Mouse (Mus musculus) midbrain, embryonic 14.5 days (tissue): ENCODE results near the gene Cox16. TPM values are rescaled to one million over a fixed set of nuclear protein-coding genes. Genes with fewer than 3 reads are reported as not detected.
"Not testable (repeated sequence)": the region's sequence is repeated elsewhere in the genome, so short reads cannot be mapped to it uniquely, and the experiment has no call there.

Experiments
- ATAC-seq: fragments of 200-750 bp; cut with Nextera tagmentation; 2 replicates; pipeline ENCODE4 v1.8.0; 2017; ENCODE audit warnings: moderate number of reproducible peaks, moderate library complexity; ENCODE audit not compliant: low FRiP score, low TSS enrichment
- DNase-seq: peaks from one replicate; pipeline ENCODE4 v3.0.0-alpha.2; 2015
- H3K27ac ChIP-seq: fragments of 300-500 bp; sonication (generic); replicated peaks from 2 replicates; pipeline ENCODE4 v1.5.1; 2014; ENCODE audit warnings: mild to moderate bottlenecking, low read depth, low read length, moderate library complexity
- H3K27me3 ChIP-seq: fragments of 300-500 bp; sonication (generic); 2 replicates; pipeline ENCODE4 v1.6.1; 2014; ENCODE audit warnings: low read length, control low read depth, mixed read lengths; ENCODE audit not compliant: control insufficient read depth, insufficient read depth
- H3K36me3 ChIP-seq: fragments of 300-500 bp; sonication (generic); 2 replicates; pipeline ENCODE4 v1.6.1; 2014; ENCODE audit warnings: low read length, control low read depth; ENCODE audit not compliant: control insufficient read depth, insufficient read depth
- H3K4me1 ChIP-seq: fragments of 300-500 bp; sonication (generic); 2 replicates; pipeline ENCODE4 v1.6.1; 2014; ENCODE audit warnings: mild to moderate bottlenecking, antibody characterized with exemption, low read length, control low read depth; ENCODE audit not compliant: control insufficient read depth, insufficient read depth
- H3K4me2 ChIP-seq: fragments of 300-500 bp; sonication (generic); 2 replicates; pipeline ENCODE4 v1.6.1; 2014; ENCODE audit warnings: mild to moderate bottlenecking, low read length, moderate library complexity
- H3K4me3 ChIP-seq: fragments of 300-500 bp; sonication (generic); replicated peaks from 2 replicates; pipeline ENCODE4 v1.5.1; 2014; ENCODE audit warnings: low read depth, low read length
- H3K9ac ChIP-seq: fragments of 300-500 bp; sonication (generic); replicated peaks from 2 replicates; pipeline ENCODE4 v1.6.1; 2014; ENCODE audit warnings: mild to moderate bottlenecking, low read length, moderate library complexity
- H3K9me3 ChIP-seq: fragments of 300-500 bp; sonication (generic); 2 replicates; pipeline ENCODE4 v1.6.1; 2016; ENCODE audit warnings: low read length, control low read depth, mixed read lengths; ENCODE audit not compliant: control insufficient read depth
- WGBS: fragments of 180-500 bp; shearing (Covaris S2); extraction: QIAGEN DNeasy Blood & Tissue Kit; methylation state at CpG from one replicate; pipeline ENCODE4 v1.1.7; 2014; 5-methylcytosine and 5-hydroxymethylcytosine counted together
- polyA plus RNA-seq: library from polyadenylated mRNA; unstranded; fragments of >200 nt; fragmentation: Nextera tagmentation; extraction: Ambion mirVana; gene quantifications from 2 replicates; pipeline ENCODE4 v1.2.1, GENCODE M21; 2014

Gene Cox16
- polyA plus RNA-seq, result 132 and 133 TPM in 2 replicates

DNA sequence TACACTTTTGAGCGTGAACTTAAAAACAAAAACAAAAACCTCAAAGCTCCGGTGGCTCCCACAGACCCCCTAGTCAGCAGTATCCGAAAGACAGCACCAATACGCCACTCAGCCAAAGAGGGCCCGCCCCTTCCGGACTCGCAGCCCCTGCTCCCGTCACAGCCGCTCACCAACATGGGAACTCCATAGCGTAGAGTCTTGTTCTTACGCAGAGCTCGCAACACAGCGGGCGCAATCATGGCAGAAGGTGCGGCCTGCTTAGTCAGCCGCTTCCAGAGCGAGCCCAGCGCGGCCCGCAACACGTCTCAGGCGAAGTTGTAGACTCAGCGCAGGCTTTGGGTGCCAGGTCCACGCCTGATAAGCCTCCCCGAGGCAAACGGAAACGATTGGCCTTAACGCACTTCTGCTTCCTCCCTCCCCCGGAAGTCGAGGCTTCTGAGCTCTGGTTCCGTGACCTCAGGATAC, at the start of gene Cox16:
Cox16 (minus strand) TSS at position 401 of the 465 bp plus-strand sequence.
- Histone ChIP-seq H3K4me1 (0 out of 2 replicates have a peak, but pooled peaks cover 3% of the 10 kb centered on the region), H3K9ac (peak within 1 kb of the TSS; percentile 57), H3K9me3 (no peaks in the 10 kb centered on the region), H3K4me3 (peak within 1 kb of the TSS; percentile 66), H3K27me3 (no peaks in the 10 kb centered on the region), H3K4me2 (peak within 1 kb of the TSS; percentile 72), H3K36me3 (peaks cover under 1% of the 10 kb centered on the region; the same call in 1 of the 2 replicates), H3K27ac (peak within 1 kb of the TSS; percentile 92)
- ATAC-seq (peak; percentile 97), DNase-seq (peak; percentile 92)
- under 1% methylated on average over 31 of the region's 31 CpGs for WGBS

DNA sequence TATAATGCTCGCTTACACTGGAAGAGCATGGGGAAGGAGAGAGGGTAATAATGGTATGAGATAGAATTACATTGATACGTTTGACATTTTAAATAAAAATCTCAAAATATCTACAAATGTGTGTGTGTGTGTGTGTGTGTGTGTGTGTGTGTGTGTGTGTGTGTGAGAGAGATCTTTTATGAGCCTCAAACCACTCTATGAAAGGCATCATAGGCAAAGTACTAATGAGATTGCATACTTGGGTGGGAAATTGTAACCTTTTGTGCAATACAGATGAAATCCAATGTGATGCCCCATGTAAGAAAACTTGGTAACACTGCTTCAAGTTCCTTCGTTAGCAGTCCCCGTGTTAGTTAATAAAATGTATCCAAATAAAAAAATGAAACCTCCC, 48.1 kb upstream of the Cox16 start:
- Histone ChIP-seq H3K27ac (peak overlapping the region; percentile 83), H3K9ac (peak overlapping the region; percentile 76; the same call in 1 of the 2 replicates), H3K9me3 (no peaks in the 10 kb centered on the region), H3K4me2 (peak overlapping the region; percentile 71), H3K27me3 (no peaks in the 10 kb centered on the region), H3K4me1 (peaks cover 18% of the 10 kb centered on the region), H3K36me3 (no peaks in the 10 kb centered on the region), H3K4me3 (peak overlapping the region; percentile 84)
- WGBS, result 41% methylated on average over 4 of the region's 4 CpGs
- ATAC-seq, result peak; percentile 24; the same call in 1 of the 2 replicates
- no peak for DNase-seq

DNA sequence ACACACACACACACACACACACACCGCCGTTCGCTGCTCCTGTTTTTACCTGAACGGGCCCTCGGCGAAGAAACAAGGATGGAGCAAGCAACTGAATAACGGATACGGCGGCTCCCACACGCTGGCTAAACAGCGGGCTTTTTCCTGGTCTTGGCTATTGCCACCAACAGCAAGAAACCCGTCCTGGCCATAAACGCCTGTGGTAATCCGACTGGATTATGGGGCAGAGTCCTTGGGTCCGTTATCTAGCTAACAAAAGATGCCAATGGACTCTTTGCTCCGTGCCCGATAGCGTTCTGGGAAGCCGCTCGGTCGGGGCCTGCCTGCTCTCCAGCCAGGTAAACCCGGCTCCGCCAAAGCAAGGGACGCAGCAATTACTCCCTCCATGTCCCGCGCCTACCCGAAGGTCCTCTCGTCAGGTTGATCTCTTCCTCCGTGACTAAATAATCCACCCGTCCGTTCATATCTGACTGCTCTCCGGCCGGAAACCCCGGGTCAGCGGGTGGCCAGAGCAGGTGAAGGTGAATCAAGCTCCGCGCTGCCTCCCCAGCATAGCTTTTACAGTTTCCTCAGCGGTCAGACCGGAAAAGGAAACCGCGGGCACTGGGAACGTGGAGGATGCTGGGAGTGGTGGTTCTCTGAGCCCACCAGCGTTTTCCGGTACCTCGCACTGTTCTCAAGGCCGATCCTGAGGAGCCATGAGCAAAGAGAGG, 47.5 kb upstream of the Cox16 start, which contains the start of the genes Gm20498 and Synj2bp:
Gm20498 (minus strand) TSS at position 590 of the 713 bp plus-strand sequence.
Synj2bp (minus strand) TSS at position 596 of the 713 bp plus-strand sequence.
- Histone ChIP-seq H3K4me2 (peak within 1 kb of the TSS; percentile 71), H3K4me1 (peaks cover 18% of the 10 kb centered on the region), H3K4me3 (peak within 1 kb of the TSS; percentile 84), H3K36me3 (no peaks in the 10 kb centered on the region), H3K27ac (peak within 1 kb of the TSS; percentile 83), H3K9me3 (no peaks in the 10 kb centered on the region), H3K27me3 (no peaks in the 10 kb centered on the region), H3K9ac (peak within 1 kb of the TSS; percentile 76)
- DNase-seq (peak; percentile 92), ATAC-seq (peak; percentile 90)
- WGBS, result under 1% methylated on average over 46 of the region's 46 CpGs

DNA sequence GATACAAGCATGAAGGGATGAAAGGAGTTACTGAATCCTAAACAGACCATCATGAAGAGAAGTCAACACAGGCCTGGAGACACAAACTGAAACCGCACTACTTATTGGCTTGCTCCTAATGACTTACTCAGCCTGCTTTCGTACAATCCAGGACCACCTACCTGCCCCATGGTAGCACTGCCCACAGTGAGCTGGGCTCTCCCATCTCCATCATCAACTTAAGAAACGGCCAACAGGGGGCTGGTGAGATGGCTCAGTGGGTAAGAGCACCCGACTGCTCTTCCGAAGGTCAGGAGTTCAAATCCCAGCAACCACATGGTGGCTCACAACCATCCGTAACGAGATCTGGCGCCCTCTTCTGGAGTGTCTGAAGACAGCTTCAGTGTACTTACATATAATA, 45.7 kb upstream of the Cox16 start:
- DNase-seq, ATAC-seq, H3K4me3 ChIP-seq, H3K27ac ChIP-seq, H3K9ac ChIP-seq, H3K9me3 ChIP-seq, H3K27me3 ChIP-seq, H3K36me3 ChIP-seq, H3K4me2 ChIP-seq: not testable (repeated sequence)
- peaks cover 18% of the 10 kb centered on the region for H3K4me1 ChIP-seq
- WGBS, result 71% methylated on average over 8 of the region's 8 CpGs

DNA sequence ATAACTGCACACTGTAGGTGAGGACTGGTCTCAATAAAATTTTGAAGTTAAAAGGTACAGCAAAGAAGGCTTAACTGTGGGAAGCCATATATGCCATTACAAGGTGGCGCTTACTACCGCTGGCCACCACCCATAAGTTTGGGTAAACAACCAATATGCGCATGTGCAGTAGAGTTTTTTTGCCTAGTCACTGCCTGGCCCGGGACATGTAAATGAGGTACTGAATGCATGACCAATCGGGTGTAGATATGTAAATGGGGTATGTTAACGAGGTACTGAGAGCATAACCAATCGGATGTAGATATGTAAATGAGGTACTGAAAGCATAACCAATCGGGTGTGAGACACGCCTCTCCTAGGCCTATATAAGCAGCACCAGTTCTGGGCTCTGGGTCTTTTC, 12.0 kb upstream of the Cox16 start:
- not testable (repeated sequence) for H3K27me3 ChIP-seq, ATAC-seq, H3K4me3 ChIP-seq, H3K4me1 ChIP-seq, H3K27ac ChIP-seq, H3K9ac ChIP-seq, DNase-seq, H3K36me3 ChIP-seq, H3K9me3 ChIP-seq, H3K4me2 ChIP-seq
- WGBS, result 96% methylated on average over 9 of the region's 9 CpGs

DNA sequence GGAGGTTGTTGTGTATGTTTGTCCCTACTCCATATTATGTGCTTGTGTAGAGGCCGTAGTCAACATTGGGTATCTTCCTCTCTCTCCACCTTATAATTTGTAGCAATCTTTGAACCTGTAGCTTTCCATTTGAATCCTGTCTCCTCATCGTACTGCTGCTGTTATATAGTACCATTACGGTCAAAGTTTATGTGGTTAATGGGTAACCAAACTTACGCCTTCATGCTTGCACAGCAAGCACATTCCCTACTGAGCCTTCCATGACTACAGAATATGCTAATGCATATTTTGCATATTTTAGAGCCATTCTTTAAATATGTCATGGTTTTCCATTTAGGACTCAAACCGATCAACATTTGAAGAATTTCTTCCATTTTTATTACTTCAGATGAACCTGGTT, 5.6 kb upstream of the Cox16 start:
- ATAC-seq (no peak), DNase-seq (no peak)
- H3K27ac ChIP-seq, result no peak overlapping the region
- no peaks in the 10 kb centered on the region for H3K36me3 ChIP-seq
- H3K9me3 ChIP-seq, result no peaks in the 10 kb centered on the region
- no peaks in the 10 kb centered on the region for H3K4me1 ChIP-seq
- 97% methylated on average over 5 of the region's 5 CpGs for WGBS
- no peaks in the 10 kb centered on the region for H3K27me3 ChIP-seq
- no peak overlapping the region for H3K4me2 ChIP-seq
- no peak overlapping the region for H3K9ac ChIP-seq
- H3K4me3 ChIP-seq, result no peak overlapping the region

DNA sequence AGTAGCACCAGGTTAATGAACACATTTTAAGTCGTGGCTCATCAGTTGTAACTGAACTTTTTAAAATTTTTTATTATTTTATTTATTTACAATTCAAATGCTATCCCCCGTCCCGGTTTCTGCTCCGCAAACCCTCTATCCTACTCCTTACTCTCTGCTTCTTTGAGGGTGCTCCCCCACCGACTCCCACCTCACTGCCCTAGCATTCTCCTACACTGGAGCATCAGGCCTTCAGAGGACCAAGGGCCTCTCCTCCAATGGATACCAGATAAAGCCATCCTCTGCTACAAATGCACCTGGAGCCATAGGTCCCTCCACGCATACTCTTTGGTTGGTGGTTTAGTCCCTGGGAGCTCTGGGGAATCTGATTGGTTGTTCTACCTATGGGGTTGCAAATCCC, 384 bp upstream of the Cox16 start:
- peak overlapping the region; percentile 92; the same call in 1 of the 2 replicates for H3K27ac ChIP-seq
- peak; percentile 2 for DNase-seq
- 43% methylated on average over 6 of the region's 6 CpGs for WGBS
- peak; percentile 44; the same call in 1 of the 2 replicates for ATAC-seq
- 0 out of 2 replicates have a peak, but pooled peaks cover 3% of the 10 kb centered on the region for H3K4me1 ChIP-seq
- peak overlapping the region; percentile 57; the same call in 1 of the 2 replicates for H3K9ac ChIP-seq
- H3K4me3 ChIP-seq, result peak overlapping the region; percentile 66
- no peaks in the 10 kb centered on the region for H3K9me3 ChIP-seq
- H3K4me2 ChIP-seq, result peak overlapping the region; percentile 72
- no peaks in the 10 kb centered on the region for H3K27me3 ChIP-seq
- no peaks in the 10 kb centered on the region for H3K36me3 ChIP-seq

DNA sequence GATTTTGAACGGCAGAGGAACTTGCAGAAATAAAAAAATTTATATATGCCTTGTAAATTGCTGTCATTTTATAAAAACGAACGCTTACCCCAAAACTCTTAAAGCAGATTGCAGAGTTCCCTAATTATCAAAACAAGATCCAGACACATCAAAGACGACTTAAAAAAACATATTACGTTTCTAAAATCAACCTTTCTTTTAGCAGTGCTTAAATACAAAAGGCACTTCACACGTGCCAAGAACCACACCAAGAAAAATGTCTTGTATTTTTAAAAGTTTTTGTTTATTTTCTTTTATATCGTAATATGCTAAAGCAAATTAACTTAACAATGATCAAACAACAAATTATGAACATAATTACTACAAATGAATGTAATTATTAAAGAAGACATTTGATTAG, 715 bp downstream of the Cox16 start:
- 2% methylated on average over 7 of the region's 7 CpGs for whole genome bisulfite sequencing
- Histone ChIP-seq H3K9me3 (no peaks in the 10 kb centered on the region), H3K27ac (no peak overlapping the region; the same call in 1 of the 2 replicates), H3K27me3 (no peaks in the 10 kb centered on the region), H3K4me1 (0 out of 2 replicates have a peak, but pooled peaks cover 3% of the 10 kb centered on the region), H3K4me3 (peak overlapping the region; percentile 66), H3K36me3 (peaks cover 5% of the 10 kb centered on the region; the same call in 1 of the 2 replicates), H3K4me2 (peak overlapping the region; percentile 72), H3K9ac (peak overlapping the region; percentile 57; the same call in 1 of the 2 replicates)
- ATAC-seq (no peak), DNase-seq (peak; percentile 15)
